Mouse (Mus musculus) liver (tissue): ENCODE measurements around the gene Nedd4.
A peak's percentile ranks its signal among the peaks of the same experiment; 100 is the strongest.
"Not testable (repeated sequence)": the region's sequence is repeated elsewhere in the genome, so short reads cannot be mapped to it uniquely, and the experiment has no call there.

Experiments used
- DNase-seq: peaks from one replicate; pipeline ENCODE4 v3.0.0-alpha.2; 2020; ENCODE audit warnings: mixed read lengths

Gene Nedd4

GRCm38 (mm10) chr9:72661895-72662661, at the start of gene Nedd4:
Gene Nedd4 (plus strand): TSS chr9:72662346.
- peak; percentile 95 for DNase-seq

- DNase-seq = no peak
Observed at GRCm38 (mm10) chr9:72613884-72614283, 48.3 kb upstream of the Nedd4 start.

GRCm38 (mm10) chr9:72614786-72615480, 47.2 kb upstream of the Nedd4 start:
- no peak for DNase-seq

GRCm38 (mm10) chr9:72618037-72618436, 44.1 kb upstream of the Nedd4 start:
- no peak for DNase-seq

- DNase-seq = no peak
Observed at GRCm38 (mm10) chr9:72623605-72624004, 38.5 kb upstream of the Nedd4 start.

- no peak for DNase-seq
Observed at GRCm38 (mm10) chr9:72627598-72627997, 34.5 kb upstream of the Nedd4 start.

- no peak for DNase-seq
Observed at GRCm38 (mm10) chr9:72628591-72628990, 33.6 kb upstream of the Nedd4 start.

GRCm38 (mm10) chr9:72632198-72632597, 29.9 kb upstream of the Nedd4 start:
- no peak for DNase-seq

GRCm38 (mm10) chr9:72635134-72635533, 27.0 kb upstream of the Nedd4 start:
- no peak for DNase-seq

GRCm38 (mm10) chr9:72636547-72636946, 25.6 kb upstream of the Nedd4 start:
- no peak for DNase-seq

GRCm38 (mm10) chr9:72637243-72637642, 24.9 kb upstream of the Nedd4 start:
- no peak for DNase-seq

- no peak for DNase-seq
Observed at GRCm38 (mm10) chr9:72638951-72639842, 22.9 kb upstream of the Nedd4 start.

GRCm38 (mm10) chr9:72639843-72640621, 22.1 kb upstream of the Nedd4 start:
- peak; percentile 90 for DNase-seq

- DNase-seq = no peak
Observed at GRCm38 (mm10) chr9:72640642-72641041, 21.5 kb upstream of the Nedd4 start.

- DNase-seq = no peak
Observed at GRCm38 (mm10) chr9:72641093-72641680, 21.0 kb upstream of the Nedd4 start.

- DNase-seq = not testable (repeated sequence)
Observed at GRCm38 (mm10) chr9:72642756-72643447, 19.2 kb upstream of the Nedd4 start.

GRCm38 (mm10) chr9:72643651-72644417, 18.3 kb upstream of the Nedd4 start:
- DNase-seq = no peak

GRCm38 (mm10) chr9:72644418-72645110, 17.6 kb upstream of the Nedd4 start:
- no peak for DNase-seq

- DNase-seq = no peak
Observed at GRCm38 (mm10) chr9:72649781-72650180, 12.4 kb upstream of the Nedd4 start.

GRCm38 (mm10) chr9:72652961-72653360, 9.2 kb upstream of the Nedd4 start:
- DNase-seq = no peak
